Mouse (Mus musculus): ENCODE data around the gene Gucy1a1.

DNA sequence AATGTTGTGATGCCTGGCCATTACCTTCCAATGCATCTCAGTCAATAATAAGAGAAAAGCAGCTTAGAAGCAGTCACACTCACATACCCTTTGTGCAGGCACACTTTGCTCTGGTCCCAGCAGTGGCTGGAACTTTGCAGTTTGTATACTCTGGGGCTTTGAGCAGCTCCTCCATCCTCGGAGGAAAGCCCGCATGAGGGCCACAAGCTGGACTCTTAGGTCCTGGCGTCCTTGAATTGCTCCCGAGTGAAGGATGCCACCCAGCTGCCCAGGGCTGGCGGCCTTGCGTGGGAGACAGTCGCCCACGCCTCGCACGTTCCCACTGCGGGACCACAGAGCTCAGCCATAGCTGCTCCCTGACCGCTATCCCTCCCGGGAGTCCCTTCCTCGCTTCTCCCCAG, 864 bp downstream of the Gucy1a1 start:
- TF ChIP-seq POLR2A (IDR thresholded peaks at IDR 0.05; ENCODE audit: borderline replicate concordance, control insufficient read depth, low read depth, low read length): no peak
- TF ChIP-seq CTCF (IDR thresholded peaks at IDR 0.05; ENCODE audit: control insufficient read depth, insufficient read depth, low read length): no peak
